Mouse (Mus musculus) adrenal gland, postnatal 10 days (tissue): ENCODE measurements around the gene Plk2. TPM values are rescaled to one million over a fixed set of nuclear protein-coding genes. Genes with fewer than 3 reads are reported as not detected.
A peak's percentile ranks its signal among the peaks of the same experiment; 100 is the strongest.

Experiments
- DNase-seq: peaks from one replicate; pipeline ENCODE4 v3.0.0; 2021; ENCODE audit warnings: mixed read lengths
- total RNA-seq, 2 experiments: library from RNA; stranded (reverse); gene quantifications; 2 replicates each; pipeline ENCODE4 v1.2.3; 2021

The Plk2 gene
- total RNA-seq, 2 experiments from 2014 or later = 40.7 to 42.0 TPM

DNA sequence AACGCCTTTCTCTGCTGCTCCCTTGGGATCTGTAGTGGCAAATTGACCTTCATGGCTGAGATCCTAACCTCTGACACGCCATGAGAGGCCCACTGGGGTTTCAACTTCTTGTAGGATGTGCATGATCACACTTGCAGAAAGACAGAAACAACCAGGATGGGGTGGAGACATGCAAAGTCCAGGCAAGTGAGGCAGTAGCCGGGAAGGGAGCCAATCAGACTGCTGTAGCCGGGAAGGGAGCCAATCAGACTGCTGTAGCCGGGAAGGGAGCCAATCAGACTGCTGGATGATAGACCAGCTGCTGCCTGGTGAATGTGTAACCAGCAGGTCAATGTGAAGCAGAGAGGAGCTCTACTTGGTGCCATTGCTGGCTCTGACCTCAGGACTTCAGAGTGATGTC lies 11.3 kb downstream of the Plk2 start:
- peak; percentile 22 for DNase-seq

GRCm38 (mm10) chr13:110412572-110413209 lies 17.8 kb downstream of the Plk2 start:
- peak; percentile 80 for DNase-seq

DNA sequence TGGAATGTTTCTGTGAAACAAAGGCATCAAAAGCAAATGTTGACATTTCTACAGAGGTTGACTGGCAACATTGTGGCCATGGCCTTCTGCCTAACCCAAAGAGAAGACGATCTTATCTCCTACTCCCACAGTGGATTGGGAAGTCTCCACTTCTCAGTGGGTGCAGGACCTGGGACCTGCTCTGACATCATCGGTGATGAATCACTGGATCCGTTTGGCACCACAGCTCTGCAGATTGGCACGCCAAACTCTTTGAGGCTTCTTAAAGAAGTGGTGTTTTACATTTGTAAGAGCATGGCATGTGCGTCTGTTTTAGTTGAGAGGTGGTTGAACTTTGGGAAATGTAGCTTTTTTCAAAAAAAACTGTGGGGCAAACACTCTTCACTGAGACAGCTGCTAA lies 23.8 kb downstream of the Plk2 start:
- peak; percentile 18 for DNase-seq

- no peak for DNase-seq
Measured at GRCm38 (mm10) chr13:110419640-110420039, 24.8 kb downstream of the Plk2 start.

DNA sequence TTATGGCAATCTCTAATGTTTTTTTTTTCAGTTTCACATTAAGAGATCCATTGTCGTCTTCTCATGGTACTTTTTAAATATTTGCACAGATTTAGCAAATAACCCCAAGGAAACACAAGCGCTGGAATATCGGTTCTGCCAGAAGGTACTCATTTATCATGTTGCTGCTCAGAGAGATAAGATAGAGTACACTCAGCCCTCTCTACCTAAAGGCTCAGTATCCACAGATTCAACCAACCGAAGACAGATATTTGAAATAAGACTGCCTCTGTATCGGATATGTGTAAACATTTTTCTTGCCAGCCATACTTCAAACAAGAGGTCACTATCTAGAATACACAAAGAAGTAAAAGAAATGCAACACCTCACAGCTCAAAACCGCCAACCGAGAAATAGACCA lies 27.6 kb downstream of the Plk2 start:
- DNase-seq = no peak

DNA sequence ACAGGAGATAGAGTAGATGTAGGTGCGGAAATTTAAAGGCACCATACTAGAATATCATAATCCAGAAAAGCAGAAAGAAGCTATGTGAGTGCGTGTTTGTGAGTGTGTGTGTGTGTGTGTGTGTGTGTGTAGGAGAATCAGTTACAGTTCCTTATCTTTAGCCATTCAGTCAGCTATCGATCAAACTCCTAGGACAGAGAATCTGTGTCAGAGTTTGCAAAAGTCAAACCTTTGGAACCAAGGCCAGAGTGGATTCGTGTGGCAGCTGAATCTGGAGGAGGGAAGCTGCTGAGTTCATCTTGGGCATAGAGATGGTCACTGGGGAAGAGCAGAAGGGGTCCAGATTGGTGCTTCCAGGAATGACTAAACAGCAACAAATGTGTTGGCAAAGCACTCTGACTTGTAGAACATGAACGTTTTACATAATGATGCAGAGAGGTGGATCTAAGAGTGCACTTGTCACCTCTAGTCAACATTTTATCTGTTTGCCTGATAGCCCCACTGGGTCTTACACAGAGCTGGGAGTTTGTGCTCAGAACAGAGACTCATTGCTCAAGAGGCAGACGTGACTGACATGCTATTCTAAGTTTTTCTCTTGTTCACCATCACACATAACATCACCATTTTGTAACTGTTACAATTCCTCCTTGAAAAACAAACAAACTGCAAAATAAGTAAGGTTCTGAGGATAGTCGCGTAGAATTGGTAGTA lies 30.8 kb downstream of the Plk2 start:
- no peak for DNase-seq

DNA sequence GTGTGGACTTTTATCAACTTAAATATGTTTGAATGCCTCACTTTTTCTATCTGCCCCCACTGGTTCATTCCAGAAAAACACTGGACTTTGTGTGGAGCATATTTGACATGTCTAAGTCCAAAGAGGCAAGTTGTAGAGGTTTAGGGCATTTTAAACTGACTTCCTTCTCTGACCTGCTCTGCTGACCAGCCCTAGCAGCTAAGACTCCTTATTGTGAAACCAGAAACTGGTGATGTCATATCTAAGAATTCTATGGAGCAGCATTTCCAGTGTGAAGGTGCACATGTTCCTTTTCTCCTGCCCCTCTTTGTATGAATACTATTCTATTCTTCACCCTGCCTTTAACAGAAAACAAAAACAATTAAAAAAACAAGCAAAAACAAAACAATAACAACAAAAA lies 36.5 kb downstream of the Plk2 start:
- DNase-seq = no peak

- DNase-seq = no peak
Measured at GRCm38 (mm10) chr13:110432062-110432566, 37.3 kb downstream of the Plk2 start.

GRCm38 (mm10) chr13:110432613-110433012 lies 37.8 kb downstream of the Plk2 start:
- no peak for DNase-seq

- no peak for DNase-seq
Measured at GRCm38 (mm10) chr13:110436692-110437091, 41.8 kb downstream of the Plk2 start.

DNA sequence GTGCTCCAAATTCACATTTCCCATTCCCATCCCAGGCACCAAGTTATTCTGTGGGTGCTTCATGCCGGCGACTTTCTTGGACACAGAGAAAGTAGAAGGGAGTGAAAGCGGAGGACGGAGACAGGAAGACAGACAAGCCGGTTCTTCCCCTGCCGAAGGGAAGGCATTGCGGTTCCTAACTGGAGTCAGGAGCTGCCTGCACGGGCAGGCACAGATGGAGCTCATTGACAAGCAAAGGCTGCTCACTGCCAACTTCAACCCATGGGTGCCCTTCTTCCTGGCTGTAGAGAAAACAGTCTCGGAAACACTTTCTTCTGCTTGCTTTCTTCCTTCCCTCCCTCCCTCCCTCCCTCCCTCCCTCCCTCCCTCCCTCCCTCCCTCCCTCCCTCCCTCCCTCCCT lies 43.8 kb downstream of the Plk2 start:
- DNase-seq = no peak

DNA sequence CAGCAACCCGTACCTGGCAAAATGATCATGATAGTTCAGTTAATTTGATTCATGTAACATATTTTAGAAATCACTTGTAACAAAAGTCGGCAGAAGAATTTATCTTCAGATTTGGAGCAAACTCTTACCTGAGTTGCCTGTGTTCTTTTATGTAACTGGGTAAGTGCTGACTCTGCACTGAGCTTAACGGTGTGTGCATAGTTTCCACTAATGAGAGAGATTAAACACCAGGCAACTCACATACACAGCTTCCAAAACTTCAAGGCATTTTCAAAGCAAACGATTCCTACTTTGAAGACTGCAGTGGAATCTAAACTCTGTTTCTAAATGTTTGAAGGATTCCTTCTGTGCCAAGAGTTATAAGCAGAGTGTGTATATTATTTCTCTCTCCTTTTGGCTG lies 49.5 kb downstream of the Plk2 start:
- DNase-seq = no peak

GRCm38 (mm10) chr13:110444894-110445293 lies 50.0 kb downstream of the Plk2 start:
- peak; percentile 20 for DNase-seq

- no peak for DNase-seq
Measured at GRCm38 (mm10) chr13:110446434-110446833, 51.6 kb downstream of the Plk2 start.

DNA sequence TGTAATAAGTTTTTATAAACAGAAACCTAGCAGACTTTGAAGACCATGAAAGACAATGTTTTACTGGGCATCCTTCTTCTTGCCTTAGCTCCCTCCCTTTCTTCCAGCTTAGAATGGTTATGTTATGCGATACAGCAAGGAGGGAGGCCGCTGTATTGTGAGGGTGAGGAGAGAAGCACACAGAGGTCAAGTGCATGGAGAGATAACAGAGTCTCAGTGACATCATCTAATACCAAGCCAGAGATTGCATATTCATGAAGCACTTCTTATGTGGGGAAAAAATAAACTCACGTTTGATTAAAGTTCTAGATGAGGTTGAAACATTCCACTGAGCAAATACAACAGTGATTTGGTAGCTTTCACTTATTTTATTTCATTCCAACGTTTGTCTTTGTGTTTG lies 55.2 kb downstream of the Plk2 start:
- DNase-seq = no peak

Other genes with a start within 250 kb of the Plk2 start
- 10 to 100 TPM; 21.2 to 24.4 TPM for gene Rab3c, start 114.0 kb upstream of the Plk2 start, total RNA-seq
- under 1 TPM; 0.42 TPM for gene Gapt, start 37.8 kb upstream of the Plk2 start, total RNA-seq